Mouse (Mus musculus) gastrocnemius, postnatal 36 days (tissue): ENCODE measurements around the gene Usp37. TPM values are rescaled to one million over a fixed set of nuclear protein-coding genes. Genes with fewer than 3 reads are reported as not detected.
"Not testable (repeated sequence)": the region's sequence is repeated elsewhere in the genome, so short reads cannot be mapped to it uniquely, and the experiment has no call there.

Experiments used
- DNase-seq, 2 experiments: peaks; one replicate each; pipeline ENCODE4 v3.0.0; 2022
- intact Hi-C: fragments of 180-260 bp; cut with DNase I; formaldehyde crosslinking; loops from one replicate; pipeline ENCODE4 v1.15.1; 2025
- long read RNA-seq, 2 experiments: library from polyadenylated mRNA; stranded (forward); transcript quantifications; one replicate each; pipeline ENCODE4 v2.0.0; 2021
- total RNA-seq, 2 experiments: library from RNA; stranded (reverse); gene quantifications; 2 replicates each; pipeline ENCODE4 v1.2.3; 2021

Gene Usp37
- total RNA-seq: 1 to 10 TPM; 7.8 to 8.8 TPM
- long read RNA-seq, experiment 1, partial matches to known transcripts: 0 of 15 reads
- long read RNA-seq, experiment 1, other reads (novel, unspliced or antisense): 15 of 15 reads
- long read RNA-seq, experiment 2, partial matches to known transcripts: 0 of 18 reads
- long read RNA-seq, experiment 2, other reads (novel, unspliced or antisense): 18 of 18 reads

DNA sequence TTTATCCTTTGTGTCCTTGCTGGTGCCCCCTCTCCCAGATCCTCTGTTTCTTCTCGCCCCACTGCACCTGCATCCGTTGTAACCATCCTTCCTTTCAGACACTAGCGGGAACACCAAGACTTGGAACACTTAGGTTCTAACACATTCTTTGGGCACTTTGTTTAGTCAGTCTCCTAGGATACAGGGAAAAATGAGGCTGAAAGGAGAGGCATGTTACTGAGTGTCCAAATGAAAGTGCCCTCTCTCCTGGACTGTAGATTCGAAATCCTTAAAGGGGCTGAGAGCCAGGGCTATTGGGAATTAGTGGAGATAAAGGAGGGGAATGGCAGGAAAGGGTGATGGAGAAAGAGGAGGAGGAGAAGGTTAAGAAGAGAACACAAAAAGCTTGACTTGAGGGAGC lies at the start of gene Usp37:
Usp37 (minus strand) TSS at position 101 of the 400 bp plus-strand sequence.
- no peak for DNase-seq
- intact Hi-C loops: no loop called here

DNA sequence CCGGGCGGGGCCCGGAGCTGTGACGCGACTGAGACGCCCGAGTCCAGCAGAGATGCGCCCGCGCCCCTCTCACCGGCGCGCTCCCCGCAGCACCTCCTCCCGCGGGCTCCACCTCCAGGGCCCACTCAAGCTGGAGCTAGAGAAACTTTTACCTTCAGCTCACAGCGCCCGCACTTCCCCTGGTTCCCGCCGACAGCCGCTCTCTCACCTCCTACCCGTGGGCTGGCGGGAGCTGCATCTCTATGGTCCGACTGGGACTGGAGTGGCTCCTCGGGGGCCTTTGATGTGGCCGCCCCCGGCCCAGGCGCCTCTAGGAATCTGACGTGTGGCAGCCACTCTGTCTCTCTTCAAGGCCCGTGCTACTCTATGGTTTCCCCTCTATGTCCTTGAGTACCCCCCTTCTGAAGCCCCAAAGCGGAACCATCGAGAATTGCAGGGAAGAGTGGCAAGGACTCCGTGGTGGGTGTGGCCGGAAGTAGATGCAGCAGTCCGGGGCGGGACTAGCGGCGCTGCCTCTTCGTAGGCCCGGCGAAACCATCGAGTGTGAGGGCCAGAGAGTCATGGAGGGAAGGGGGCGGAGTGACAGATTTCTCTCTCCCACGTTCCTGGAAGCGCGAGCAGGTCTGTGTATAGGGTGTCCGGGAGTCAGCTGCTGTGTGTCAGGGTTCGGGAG lies 43.8 kb upstream of the Usp37 start, which contains the start of the genes Zfp142 and Bcs1l:
Zfp142 (minus strand) TSS at position 474 of the 673 bp plus-strand sequence.
Bcs1l (plus strand) TSS at position 517 of the 673 bp plus-strand sequence.
- DNase-seq: peak; percentile 96 to 99
- intact Hi-C loops: no loop called here

DNA sequence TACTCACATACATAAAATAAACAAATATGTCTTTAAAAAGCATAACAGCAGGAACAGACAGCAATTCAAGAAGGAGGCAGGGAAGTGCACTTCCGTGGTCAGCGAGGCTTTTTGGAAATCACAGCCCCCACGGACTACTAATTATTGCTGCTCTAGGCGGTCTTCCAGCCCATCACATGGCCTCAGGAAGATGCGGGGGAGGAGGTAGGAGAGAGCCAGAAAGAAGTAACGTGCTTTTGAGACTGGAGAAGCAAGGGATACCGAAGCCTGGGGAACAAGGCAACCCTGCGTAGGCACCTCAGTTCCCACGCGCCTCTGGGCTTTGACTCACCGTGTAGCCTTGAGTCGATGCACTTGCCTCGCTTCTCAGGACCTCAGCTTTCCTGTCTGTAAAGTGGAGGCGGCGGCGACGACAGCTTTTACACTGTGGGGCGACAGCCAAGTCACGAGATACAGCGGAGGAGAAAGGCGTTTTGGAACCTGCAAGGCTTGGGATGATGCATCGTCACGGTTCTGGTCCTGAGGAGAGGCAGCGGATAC lies 43.2 kb upstream of the Usp37 start:
- DNase-seq: no peak
- intact Hi-C loops: no loop called here

DNA sequence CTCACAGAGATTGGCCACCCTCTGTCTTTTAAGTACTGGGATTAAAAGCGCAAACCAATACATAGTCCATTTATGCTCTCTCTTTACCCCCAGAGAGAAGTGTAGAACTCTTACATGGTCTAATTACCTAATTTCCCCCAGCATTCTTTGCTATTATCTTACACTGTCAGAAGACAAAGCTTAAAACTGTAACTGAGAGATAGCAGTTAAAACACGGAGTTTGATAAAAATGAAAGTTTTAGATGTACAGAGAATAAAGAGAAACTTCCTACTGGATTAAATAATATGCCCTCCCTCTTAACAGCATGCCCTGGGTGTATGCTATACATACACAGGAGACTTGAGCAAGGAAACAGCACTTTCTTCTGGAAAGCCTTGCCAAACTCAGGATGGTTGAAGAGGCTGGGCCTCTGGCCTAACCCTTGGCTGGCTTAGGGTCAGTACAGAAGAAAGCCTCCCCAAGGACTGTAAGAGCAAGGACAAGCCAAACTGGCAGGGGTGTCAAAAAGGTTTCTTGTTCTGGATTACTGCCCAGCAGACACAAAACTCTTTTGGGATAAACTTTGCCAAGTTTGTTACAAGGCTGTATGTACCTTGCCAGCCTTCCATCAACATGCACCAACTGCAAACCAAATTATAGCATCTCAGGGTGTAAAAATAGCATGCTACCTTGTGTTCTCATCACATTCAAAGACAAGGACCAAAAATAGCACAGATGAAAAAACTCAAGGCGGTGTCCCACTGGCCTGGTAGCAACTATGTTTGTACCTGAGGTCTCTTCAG lies 40.7 kb upstream of the Usp37 start:
- intact Hi-C loops: no loop called here
- no peak for DNase-seq

DNA sequence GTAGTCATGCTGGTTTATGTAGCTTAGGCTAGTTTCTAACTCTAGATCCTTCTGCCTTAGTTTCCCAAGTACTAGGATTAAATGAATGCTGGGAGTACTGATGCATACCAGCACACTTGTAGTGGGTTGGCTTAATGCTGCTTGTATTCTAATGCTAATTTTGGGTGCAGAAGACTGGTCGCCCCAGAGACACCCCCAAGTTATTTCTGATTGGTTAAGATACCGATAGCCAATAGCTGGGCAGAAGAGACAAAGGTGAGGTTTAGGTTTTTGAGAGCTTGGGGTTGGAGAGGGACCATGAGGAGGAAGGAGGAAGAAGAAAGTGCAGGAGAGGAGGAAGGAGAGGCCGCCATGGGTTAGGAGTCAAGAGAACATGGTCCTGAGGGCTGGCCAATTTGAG lies 38.5 kb upstream of the Usp37 start:
- intact Hi-C loops: no loop called here
- no peak for DNase-seq

DNA sequence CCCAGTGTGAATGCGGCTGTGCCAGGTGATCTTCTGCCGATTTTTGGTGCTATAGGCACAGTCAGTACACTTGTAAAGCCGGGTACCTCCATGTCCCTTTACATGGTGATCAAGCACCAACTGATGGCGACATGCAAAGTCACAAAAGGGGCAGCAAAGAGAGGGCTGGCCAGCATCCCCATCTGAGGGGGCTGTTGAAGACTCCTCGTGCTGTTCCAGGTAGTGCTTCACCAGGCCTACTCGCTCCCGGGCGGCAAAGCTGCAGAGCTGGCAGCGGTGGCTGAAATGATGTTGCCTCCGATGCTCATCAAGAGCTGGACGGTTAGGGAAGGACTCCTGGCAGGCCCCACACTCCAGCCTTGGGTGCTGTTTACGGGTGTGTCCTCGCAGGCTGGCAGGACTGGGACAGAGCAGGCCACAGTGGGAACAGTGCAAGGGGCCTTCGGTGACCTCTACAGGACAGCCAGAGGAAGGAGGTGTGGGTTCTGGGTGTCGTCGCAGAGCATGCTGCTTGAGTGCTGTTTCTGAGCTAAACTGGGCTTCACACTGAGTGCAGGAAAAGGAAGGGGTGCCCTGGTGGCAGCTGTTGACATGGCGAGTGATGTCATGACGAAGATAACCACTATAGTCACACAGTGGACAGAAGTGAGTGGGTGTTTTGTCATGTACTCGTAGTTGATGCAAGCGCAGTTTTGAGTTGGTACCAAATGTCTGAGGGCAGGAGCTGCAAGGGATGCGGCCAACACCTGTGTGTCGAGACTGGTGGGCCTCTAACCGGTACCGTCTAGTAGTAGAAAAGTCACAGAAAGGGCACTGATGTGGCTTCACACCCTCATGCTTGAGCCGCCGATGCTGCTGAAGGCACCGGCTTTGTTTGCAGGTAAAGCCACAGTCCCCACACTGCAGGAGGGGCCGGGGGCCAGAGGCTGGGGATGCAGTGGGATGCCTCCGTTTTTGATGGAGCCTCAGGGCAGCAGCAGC lies 25.9 kb upstream of the Usp37 start:
- no peak for DNase-seq
- intact Hi-C loops: no loop called here

DNA sequence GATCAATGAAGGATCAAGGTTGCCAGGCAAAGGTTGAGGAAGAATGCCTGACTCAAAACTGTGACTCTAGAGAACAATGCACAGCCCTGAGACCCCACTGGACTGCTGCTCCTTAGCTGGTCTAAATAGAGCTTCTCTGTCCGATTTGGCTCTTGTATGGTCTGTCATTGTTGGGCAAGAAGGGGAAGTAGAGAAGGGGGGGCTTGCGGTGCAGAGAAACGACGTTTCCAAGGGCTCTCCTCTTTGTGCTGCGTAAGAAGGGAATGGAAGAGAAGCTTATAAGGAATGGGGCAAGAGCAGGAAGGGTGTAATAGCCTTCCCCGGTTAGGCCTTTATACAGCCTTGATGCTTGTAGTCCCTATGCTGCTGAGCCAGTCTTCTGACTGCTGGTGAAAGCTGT lies 21.8 kb upstream of the Usp37 start:
- intact Hi-C loops: no loop called here
- DNase-seq: no peak

DNA sequence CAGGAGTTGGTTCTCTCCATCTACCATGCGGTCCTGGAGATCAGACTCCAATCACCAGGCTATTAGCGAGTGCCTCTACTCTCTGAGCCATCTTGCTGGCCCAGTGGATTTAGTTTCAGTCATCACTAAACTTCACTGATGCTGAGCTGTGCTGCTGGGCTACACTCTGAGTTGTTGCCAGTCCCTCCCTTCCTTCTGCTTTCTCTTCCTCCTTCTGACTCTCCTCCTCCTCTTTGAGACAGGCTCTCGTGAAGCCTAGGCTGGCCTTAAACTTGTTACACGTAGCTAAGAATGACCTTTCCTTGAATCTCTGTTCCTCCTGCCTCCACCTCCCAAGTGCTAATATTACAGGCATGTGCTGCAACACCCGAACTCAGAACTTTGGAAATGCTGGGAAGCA lies 15.0 kb upstream of the Usp37 start:
- DNase-seq: no peak

DNA sequence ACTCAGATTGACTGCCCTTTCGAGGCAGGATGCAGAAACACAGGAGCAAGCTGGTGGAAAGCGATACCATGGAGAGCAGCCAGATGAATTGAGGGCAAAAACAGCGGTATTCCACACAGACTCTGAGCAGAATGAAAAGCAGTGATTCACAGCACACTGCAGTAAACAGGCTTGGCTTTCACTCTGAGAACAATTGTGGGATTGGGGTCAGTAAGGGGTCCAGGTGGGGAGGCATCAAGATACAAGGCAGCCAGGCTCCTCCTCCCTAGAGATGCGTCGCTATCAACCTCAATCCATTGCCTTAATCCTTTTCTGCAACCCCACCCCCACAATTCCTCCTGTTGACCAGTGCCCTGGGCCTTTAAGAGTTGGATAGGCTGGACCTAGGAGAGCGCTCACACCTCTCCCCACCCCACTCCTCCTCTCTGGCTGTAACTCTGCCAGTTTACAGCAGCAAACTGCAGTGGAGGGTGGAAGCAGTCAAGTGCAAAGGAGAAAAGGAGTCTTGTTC lies 1.6 kb downstream of the Usp37 start, which contains the start of gene Plcd4:
Plcd4 (plus strand) TSS at position 438 of the 511 bp plus-strand sequence.
- intact Hi-C loops: no loop called here
- DNase-seq: peak; percentile 16 to 27

More for the DNA sequence above, 15.0 kb upstream of the Usp37 start:
- intact Hi-C loops: no loop called here

DNA sequence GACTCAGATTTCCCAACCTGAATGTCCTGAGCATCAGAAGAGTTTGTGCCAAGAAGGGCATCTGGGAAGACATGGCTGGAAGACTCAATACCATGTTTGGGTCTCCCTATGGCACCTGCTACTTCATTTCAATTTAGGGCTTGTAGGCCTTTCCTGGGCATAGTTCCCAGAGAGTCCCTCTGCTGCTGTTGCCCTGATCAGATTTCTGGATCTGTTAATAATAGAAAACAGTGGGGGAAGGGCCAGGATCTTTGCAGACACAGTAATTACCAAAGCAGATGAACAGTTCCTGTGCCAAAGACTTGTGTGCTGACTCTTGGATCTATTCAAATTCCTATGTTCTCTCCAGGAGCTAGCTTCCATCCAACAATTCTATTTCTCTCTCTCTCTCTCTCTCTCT lies 5.4 kb downstream of the Usp37 start:
- intact Hi-C loops: no loop called here
- peak; percentile 20 to 48 for DNase-seq

DNA sequence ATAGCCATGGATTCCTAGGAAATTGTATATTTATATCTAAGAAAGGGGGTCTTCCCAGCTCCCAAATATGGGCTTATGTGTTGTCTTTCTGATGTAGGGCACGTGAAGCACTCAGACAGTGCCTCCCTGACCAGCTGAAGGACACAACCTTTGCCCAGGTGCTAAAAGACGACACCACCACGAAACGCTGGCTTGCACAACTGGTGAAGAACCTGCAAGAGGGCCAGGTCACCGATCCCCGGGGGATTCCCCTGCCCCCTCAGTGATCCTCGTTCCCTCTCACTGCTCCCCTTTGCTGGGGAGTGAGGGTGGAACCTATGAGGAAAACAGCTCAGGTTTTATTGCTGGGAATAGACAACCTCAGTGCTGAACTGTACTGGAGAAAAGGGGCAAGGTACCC lies 15.5 kb downstream of the Usp37 start:
- DNase-seq: no peak
- intact Hi-C loops: no loop called here

DNA sequence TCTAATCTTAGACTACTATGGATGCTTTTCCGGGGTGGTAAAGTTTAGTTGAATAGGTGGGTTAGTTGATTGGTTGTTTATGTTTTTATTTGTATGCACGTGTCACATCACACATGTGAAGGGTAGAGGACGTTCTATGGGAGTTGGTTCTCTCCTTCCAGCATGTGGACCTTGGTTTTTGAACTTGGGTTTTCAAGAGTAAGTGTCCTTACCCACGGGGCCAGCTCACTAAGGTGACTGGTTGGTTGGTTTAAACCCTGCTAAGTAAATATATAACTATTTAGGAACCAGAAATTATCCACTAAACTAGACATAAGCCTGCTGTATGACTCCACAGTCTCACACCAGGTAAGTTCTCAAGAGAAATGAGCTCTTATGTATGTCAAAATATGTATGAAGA lies 19.3 kb downstream of the Usp37 start:
- no peak for DNase-seq
- intact Hi-C loops: no loop called here

DNA sequence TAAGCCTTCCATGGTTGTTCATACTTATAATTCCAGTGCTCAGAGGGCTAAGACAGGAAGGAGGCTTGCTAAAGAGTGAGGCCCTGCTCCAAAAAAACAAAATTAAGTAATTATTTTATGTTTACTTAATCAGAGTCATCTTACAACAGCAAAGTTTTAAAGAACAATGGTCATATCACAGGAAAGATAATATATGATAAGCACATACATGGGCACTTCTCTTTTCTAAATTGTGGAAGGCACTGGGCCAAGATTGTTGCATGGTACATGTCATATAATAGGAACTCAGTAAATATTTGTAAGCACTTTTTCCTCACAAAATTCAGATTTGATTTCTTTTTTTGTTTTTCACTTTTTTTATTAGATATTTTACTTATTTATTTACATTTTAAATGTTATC lies 24.2 kb downstream of the Usp37 start:
- no peak for DNase-seq
- intact Hi-C loops: no loop called here

DNA sequence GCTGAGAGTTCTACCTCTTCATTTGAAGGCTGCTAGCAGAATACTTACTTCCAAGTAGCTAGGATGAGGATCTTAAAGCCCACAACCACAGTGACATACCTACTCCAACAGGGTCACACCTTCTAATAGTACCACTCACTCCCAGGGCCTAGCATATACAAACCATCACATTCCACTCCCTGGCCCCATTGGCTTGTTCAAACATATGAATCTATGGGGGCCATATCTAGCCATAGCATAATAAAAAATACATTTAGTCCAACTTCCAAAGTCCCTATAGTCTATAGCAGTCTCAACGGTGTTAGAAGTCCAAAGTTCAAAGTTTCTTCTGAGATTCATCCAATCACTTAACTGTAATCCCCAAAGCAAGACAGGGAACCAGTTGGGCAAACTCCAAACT lies 31.1 kb downstream of the Usp37 start:
- intact Hi-C loops, DNase-seq: not testable (repeated sequence)

DNA sequence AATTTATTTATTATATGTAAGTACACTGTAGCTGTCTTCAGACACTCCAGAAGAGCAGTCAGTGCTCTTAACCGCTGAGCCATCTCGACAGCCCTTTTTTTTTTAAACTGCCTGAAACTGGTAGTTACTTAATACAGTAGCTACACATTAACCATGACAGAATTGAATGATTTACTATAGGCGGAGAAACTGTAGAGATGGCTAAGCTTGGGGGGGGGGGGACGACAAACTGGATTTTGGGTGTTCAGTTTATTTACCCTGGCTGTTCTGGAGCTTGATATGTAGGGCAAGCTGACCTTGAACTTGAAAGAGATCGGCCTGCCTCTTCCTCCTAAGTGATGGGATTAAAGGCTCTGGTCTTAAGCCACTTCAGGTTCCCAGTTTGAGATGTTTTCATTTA lies 32.8 kb downstream of the Usp37 start:
- intact Hi-C loops: no loop called here
- DNase-seq: no peak

DNA sequence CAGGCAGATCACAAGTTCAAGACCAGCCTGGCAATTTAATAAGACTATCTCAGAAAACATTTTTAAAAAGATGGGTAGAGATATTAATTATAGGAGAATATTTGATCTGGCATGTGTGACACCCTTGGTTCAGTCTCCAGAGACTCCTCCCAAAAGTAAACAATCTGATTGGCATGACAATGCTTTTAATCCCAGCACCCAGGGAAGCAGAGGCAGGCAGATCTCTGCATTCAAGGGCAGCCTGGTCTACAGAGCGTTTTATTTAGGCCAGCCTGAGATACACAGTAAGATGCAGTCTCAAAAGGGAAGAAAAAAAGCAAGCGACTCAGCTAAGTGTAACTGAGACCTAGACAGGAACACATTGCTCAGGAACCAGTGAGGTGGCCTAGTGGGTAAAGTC lies 36.3 kb downstream of the Usp37 start:
- intact Hi-C loops: loop anchor here (5.0 kb wide), 1 partner anchor 40 kb away; no protein-coding TSS in a partner anchor
- no peak for DNase-seq

DNA sequence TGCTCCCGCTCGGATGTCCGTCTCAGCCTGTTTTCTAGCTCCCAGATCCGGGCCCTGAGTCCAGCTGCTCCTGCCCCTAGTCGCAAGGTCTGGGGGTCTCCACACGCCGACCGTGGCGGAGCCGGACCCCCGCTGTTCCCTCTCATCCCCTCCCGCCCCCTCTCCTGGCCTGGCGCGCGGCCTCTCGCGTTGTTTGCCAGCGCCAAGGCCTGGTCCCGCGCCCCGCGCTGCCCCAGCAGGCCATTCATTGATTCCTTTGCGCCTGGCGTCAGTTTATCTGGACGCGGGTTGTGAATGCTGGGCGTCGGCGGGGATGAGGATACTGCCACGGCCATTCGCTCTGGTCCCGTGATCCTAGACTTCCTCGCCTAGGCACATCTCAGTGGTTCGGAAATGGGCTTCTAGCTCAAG lies 37.6 kb downstream of the Usp37 start:
- intact Hi-C loops: loop anchor here (5.0 kb wide), 1 partner anchor 41 kb away; no protein-coding TSS in a partner anchor
- DNase-seq: no peak

DNA sequence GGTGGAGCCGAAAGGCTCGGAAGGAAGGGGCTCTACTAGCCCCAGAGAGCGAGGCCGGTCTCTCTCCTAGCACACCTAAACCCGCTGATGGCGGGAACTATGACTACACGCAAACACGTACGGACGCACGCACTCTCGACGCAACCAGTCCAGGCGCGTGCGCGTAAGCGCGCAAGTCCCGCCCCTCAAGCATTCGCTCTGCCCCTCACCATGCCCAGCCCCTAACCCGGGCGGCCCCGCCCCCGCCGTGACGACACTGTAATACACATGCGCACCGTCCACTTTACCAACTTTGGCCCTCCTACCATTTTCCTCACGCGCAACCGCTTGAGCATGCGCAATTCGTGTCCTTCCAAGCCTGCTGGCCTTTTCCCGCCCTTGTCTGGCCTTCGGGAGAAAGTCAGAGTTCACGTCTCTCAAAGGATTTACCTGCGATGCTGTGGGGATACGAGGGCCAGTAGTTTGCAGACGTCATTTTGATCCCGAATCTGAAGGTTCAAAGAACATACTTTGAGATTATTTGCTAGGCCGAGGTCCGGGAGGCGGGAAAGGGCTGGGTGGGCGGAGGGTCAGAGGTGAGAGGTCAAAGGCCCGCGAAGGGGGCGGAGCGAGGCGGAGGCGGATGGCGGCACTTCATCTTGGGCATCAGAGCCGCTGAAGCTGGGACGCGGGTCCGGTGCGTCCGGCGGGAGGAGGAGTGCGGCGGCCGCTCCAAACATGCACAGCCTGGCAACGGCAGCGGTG lies 38.2 kb downstream of the Usp37 start, which contains the start of gene Cnot9:
Cnot9 (plus strand) TSS at position 338 of the 744 bp plus-strand sequence.
- peak; percentile 100 for DNase-seq
- intact Hi-C loops: loop anchor here (5.0 kb wide), 1 partner anchor 41 kb away; no protein-coding TSS in a partner anchor

DNA sequence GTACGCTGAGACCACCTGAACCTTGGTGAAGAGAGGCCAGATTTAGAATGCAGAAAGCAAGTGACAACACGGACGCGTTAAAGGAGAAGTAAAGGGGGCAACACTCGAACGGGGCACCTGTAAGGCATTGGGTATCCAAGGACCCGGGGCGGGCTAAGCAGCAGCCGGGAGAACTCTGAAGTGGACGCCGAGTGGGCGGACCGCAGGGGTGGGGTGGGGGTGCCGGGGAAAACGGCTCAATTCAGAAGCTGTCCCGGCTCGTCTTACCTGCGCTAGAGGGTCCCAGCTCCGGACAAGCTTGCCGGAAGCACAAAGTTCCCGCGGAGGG lies 38.7 kb downstream of the Usp37 start:
- DNase-seq: peak in 1 of 2 experiments; percentile 3
- intact Hi-C loops: loop anchor here (5.0 kb wide), 1 partner anchor 42 kb away; no protein-coding TSS in a partner anchor
